Mouse (Mus musculus) embryonic facial prominence, embryonic 12.5 days (tissue): ENCODE results near the gene Scimp. TPM values are rescaled to one million over a fixed set of nuclear protein-coding genes. Genes with fewer than 3 reads are reported as not detected.

Experiments
- ATAC-seq: fragments of 200-750 bp; cut with Nextera tagmentation; 2 replicates; pipeline ENCODE4 v1.8.0; 2017; ENCODE audit not compliant: insufficient number of reproducible peaks, insufficient read depth, low FRiP score, low TSS enrichment
- H3K27ac ChIP-seq: fragments of 300-500 bp; sonication (generic); 2 replicates; pipeline ENCODE4 v1.5.1; 2016; ENCODE audit warnings: mild to moderate bottlenecking
- H3K27me3 ChIP-seq: fragments of 300-500 bp; sonication (generic); 2 replicates; pipeline ENCODE4 v1.6.1; 2016; ENCODE audit warnings: mild to moderate bottlenecking, moderate library complexity
- H3K36me3 ChIP-seq: fragments of 300-500 bp; sonication (generic); 2 replicates; pipeline ENCODE4 v1.6.1; 2016; ENCODE audit warnings: mild to moderate bottlenecking
- H3K4me1 ChIP-seq: fragments of 300-500 bp; sonication (generic); 2 replicates; pipeline ENCODE4 v1.6.1; 2016
- H3K4me2 ChIP-seq: fragments of 300-500 bp; sonication (generic); replicated peaks from 2 replicates; pipeline ENCODE4 v1.6.1; 2016; ENCODE audit warnings: mild to moderate bottlenecking, moderate library complexity
- H3K4me3 ChIP-seq: fragments of 300-500 bp; sonication (generic); 2 replicates; pipeline ENCODE4 v1.5.1; 2016; ENCODE audit warnings: mild to moderate bottlenecking
- H3K9ac ChIP-seq: fragments of 300-500 bp; sonication (generic); 2 replicates; pipeline ENCODE4 v1.6.1; 2016; ENCODE audit warnings: mild to moderate bottlenecking, moderate library complexity
- H3K9me3 ChIP-seq: fragments of 300-500 bp; sonication (generic); 2 replicates; pipeline ENCODE4 v1.6.1; 2016; ENCODE audit warnings: mild to moderate bottlenecking, moderate library complexity
- WGBS: fragments of 180-500 bp; shearing (Covaris S2); methylation state at CpG from one replicate; pipeline ENCODE4 v1.1.7; 2016; 5-methylcytosine and 5-hydroxymethylcytosine counted together
- polyA plus RNA-seq: library from polyadenylated mRNA; unstranded; fragments of >200 nt; fragmentation: Nextera tagmentation; extraction: Ambion mirVana; gene quantifications from 2 replicates; pipeline ENCODE4 v1.2.1, GENCODE M21; 2016

The Scimp gene
- not detected in 2 replicates for polyA plus RNA-seq

GRCm38 (mm10) chr11:70812365-70812764 lies at the start of gene Scimp:
Scimp (minus strand) TSS chr11:70812586.
- Histone ChIP-seq H3K4me1 (no peaks in the 10 kb centered on the region), H3K27ac (no peak within 1 kb of the TSS), H3K27me3 (peaks cover 2% of the 10 kb centered on the region; the same call in 1 of the 2 replicates), H3K9ac (no peak within 1 kb of the TSS), H3K4me3 (no peak within 1 kb of the TSS), H3K4me2 (no peak within 1 kb of the TSS), H3K36me3 (no peaks in the 10 kb centered on the region), H3K9me3 (no peaks in the 10 kb centered on the region)
- ATAC-seq = no peak
- WGBS = 84% methylated on average over 7 of the region's 7 CpGs

GRCm38 (mm10) chr11:70860371-70860770 lies 48.0 kb upstream of the Scimp start:
- no peaks in the 10 kb centered on the region for H3K36me3 ChIP-seq
- H3K4me3 ChIP-seq = no peak overlapping the region
- no peak for ATAC-seq
- H3K9ac ChIP-seq = no peak overlapping the region
- H3K9me3 ChIP-seq = no peaks in the 10 kb centered on the region
- WGBS = 90% methylated on average over 1 of the region's 1 CpGs
- H3K4me1 ChIP-seq = no peaks in the 10 kb centered on the region
- H3K4me2 ChIP-seq = no peak overlapping the region
- no peak overlapping the region for H3K27ac ChIP-seq
- no peaks in the 10 kb centered on the region for H3K27me3 ChIP-seq

- ATAC-seq = no peak
- Histone ChIP-seq H3K36me3 (no peaks in the 10 kb centered on the region), H3K27me3 (no peaks in the 10 kb centered on the region), H3K27ac (no peak overlapping the region), H3K4me2 (peak overlapping the region; percentile 86), H3K9me3 (no peaks in the 10 kb centered on the region), H3K4me3 (peak overlapping the region; percentile 99), H3K9ac (no peak overlapping the region), H3K4me1 (peaks cover 16% of the 10 kb centered on the region)
- whole genome bisulfite sequencing = 38% methylated on average over 2 of the region's 2 CpGs
These were observed 33.6 kb upstream of the Scimp start for GRCm38 (mm10) chr11:70846029-70846428.

- Histone ChIP-seq H3K4me3 (peak overlapping the region; percentile 99), H3K9ac (peak overlapping the region; percentile 98), H3K4me2 (peak overlapping the region; percentile 86), H3K27me3 (no peaks in the 10 kb centered on the region; the same call in 1 of the 2 replicates), H3K9me3 (no peaks in the 10 kb centered on the region), H3K36me3 (no peaks in the 10 kb centered on the region), H3K4me1 (peaks cover 16% of the 10 kb centered on the region), H3K27ac (0 out of 2 replicates have a peak overlapping the region, but pooled peaks have one; percentile 78)
- no peak for ATAC-seq
- 5% methylated on average over 19 of the region's 19 CpGs for WGBS
These were observed 33.1 kb upstream of the Scimp start for GRCm38 (mm10) chr11:70845457-70845978.

- H3K27ac ChIP-seq = peak within 1 kb of the TSS; percentile 78
- no peaks in the 10 kb centered on the region; the same call in 1 of the 2 replicates for H3K27me3 ChIP-seq
- WGBS = 1% methylated on average over 70 of the region's 88 CpGs
These were observed 32.4 kb upstream of the Scimp start, which contains the start of gene Rabep1 for GRCm38 (mm10) chr11:70844559-70845456. Rabep1 (plus strand) TSS chr11:70844778.

GRCm38 (mm10) chr11:70843701-70844551 lies 31.5 kb upstream of the Scimp start:
- Histone ChIP-seq H3K4me2 (peak overlapping the region; percentile 86), H3K9me3 (no peaks in the 10 kb centered on the region), H3K9ac (0 out of 2 replicates have a peak overlapping the region, but pooled peaks have one; percentile 15), H3K4me3 (peak overlapping the region; percentile 99), H3K4me1 (peaks cover 16% of the 10 kb centered on the region), H3K36me3 (no peaks in the 10 kb centered on the region), H3K27me3 (no peaks in the 10 kb centered on the region; the same call in 1 of the 2 replicates), H3K27ac (peak overlapping the region; percentile 57)
- ATAC-seq = peak; percentile 25; the same call in 1 of the 2 replicates
- WGBS = 18% methylated on average over 12 of the region's 12 CpGs

More at GRCm38 (mm10) chr11:70844559-70845456, 32.4 kb upstream of the Scimp start, which contains the start of gene Rabep1:
- peak within 1 kb of the TSS; percentile 99 for H3K4me3 ChIP-seq
- no peaks in the 10 kb centered on the region for H3K9me3 ChIP-seq
- ATAC-seq = peak; percentile 95
- H3K9ac ChIP-seq = peak within 1 kb of the TSS; percentile 98
- no peaks in the 10 kb centered on the region for H3K36me3 ChIP-seq
- peak within 1 kb of the TSS; percentile 86 for H3K4me2 ChIP-seq
- H3K4me1 ChIP-seq = peaks cover 16% of the 10 kb centered on the region

- Histone ChIP-seq H3K27me3 (no peaks in the 10 kb centered on the region; the same call in 1 of the 2 replicates), H3K4me2 (no peak overlapping the region), H3K36me3 (no peaks in the 10 kb centered on the region), H3K9ac (no peak overlapping the region), H3K27ac (no peak overlapping the region), H3K4me1 (peaks cover 16% of the 10 kb centered on the region), H3K9me3 (no peaks in the 10 kb centered on the region), H3K4me3 (no peak overlapping the region)
- ATAC-seq = no peak
- 51% methylated on average over 4 of the region's 4 CpGs for WGBS
These were observed 30.6 kb upstream of the Scimp start for GRCm38 (mm10) chr11:70842983-70843382.

GRCm38 (mm10) chr11:70838610-70839009 lies 26.2 kb upstream of the Scimp start:
- Histone ChIP-seq H3K9ac (no peak overlapping the region), H3K27me3 (no peaks in the 10 kb centered on the region; the same call in 1 of the 2 replicates), H3K27ac (no peak overlapping the region), H3K4me3 (no peak overlapping the region), H3K36me3 (no peaks in the 10 kb centered on the region), H3K4me2 (no peak overlapping the region), H3K4me1 (no peaks in the 10 kb centered on the region), H3K9me3 (no peaks in the 10 kb centered on the region)
- 32% methylated on average over 2 of the region's 2 CpGs for WGBS
- no peak for ATAC-seq

GRCm38 (mm10) chr11:70837031-70837430 lies 24.6 kb upstream of the Scimp start:
- H3K27me3 ChIP-seq = no peaks in the 10 kb centered on the region; the same call in 1 of the 2 replicates
- H3K27ac ChIP-seq = no peak overlapping the region
- H3K4me2 ChIP-seq = no peak overlapping the region
- 88% methylated on average over 3 of the region's 3 CpGs for WGBS
- no peak overlapping the region for H3K9ac ChIP-seq
- ATAC-seq = no peak
- no peaks in the 10 kb centered on the region for H3K9me3 ChIP-seq
- no peak overlapping the region for H3K4me3 ChIP-seq
- H3K36me3 ChIP-seq = no peaks in the 10 kb centered on the region
- H3K4me1 ChIP-seq = no peaks in the 10 kb centered on the region

GRCm38 (mm10) chr11:70835381-70835831 lies 23.0 kb upstream of the Scimp start:
- no peak for ATAC-seq
- H3K27ac ChIP-seq = no peak overlapping the region
- H3K4me3 ChIP-seq = no peak overlapping the region
- no peaks in the 10 kb centered on the region for H3K27me3 ChIP-seq
- no peaks in the 10 kb centered on the region for H3K9me3 ChIP-seq
- H3K9ac ChIP-seq = no peak overlapping the region
- H3K4me1 ChIP-seq = no peaks in the 10 kb centered on the region
- WGBS = 68% methylated on average over 6 of the region's 6 CpGs
- H3K4me2 ChIP-seq = no peak overlapping the region
- no peaks in the 10 kb centered on the region for H3K36me3 ChIP-seq

GRCm38 (mm10) chr11:70833831-70834230 lies 21.4 kb upstream of the Scimp start:
- Histone ChIP-seq H3K4me3 (no peak overlapping the region), H3K9me3 (no peaks in the 10 kb centered on the region), H3K9ac (no peak overlapping the region), H3K4me2 (no peak overlapping the region), H3K4me1 (no peaks in the 10 kb centered on the region), H3K36me3 (no peaks in the 10 kb centered on the region), H3K27me3 (no peaks in the 10 kb centered on the region), H3K27ac (no peak overlapping the region)
- 75% methylated on average over 3 of the region's 3 CpGs for WGBS
- ATAC-seq = no peak
